Mouse (Mus musculus) hindbrain, embryonic 11.5 days (tissue): ENCODE data around the gene Dmrta2. TPM values are rescaled to one million over a fixed set of nuclear protein-coding genes. Genes with fewer than 3 reads are reported as not detected.

Experiments used
- ATAC-seq: fragments of 200-750 bp; cut with Nextera tagmentation; 2 replicates; pipeline ENCODE4 v1.8.0; 2017; ENCODE audit warnings: mild to moderate bottlenecking, moderate TSS enrichment, moderate library complexity; ENCODE audit not compliant: low FRiP score
- DNase-seq: peaks from one replicate; pipeline ENCODE4 v3.0.0-alpha.2; 2015; ENCODE audit warnings: low spot score
- H3K27ac ChIP-seq: fragments of 300-500 bp; sonication (generic); 2 replicates; pipeline ENCODE4 v1.5.1; 2014; ENCODE audit warnings: mild to moderate bottlenecking, low read depth, low read length
- H3K27me3 ChIP-seq: fragments of 300-500 bp; sonication (generic); 2 replicates; pipeline ENCODE4 v1.6.1; 2014; ENCODE audit warnings: mild to moderate bottlenecking, low read length, moderate library complexity, mixed read lengths; ENCODE audit not compliant: control insufficient read depth, insufficient read depth
- H3K36me3 ChIP-seq: fragments of 300-500 bp; sonication (generic); 2 replicates; pipeline ENCODE4 v1.6.1; 2014; ENCODE audit warnings: mild to moderate bottlenecking, low read length, moderate library complexity, mixed read lengths; ENCODE audit not compliant: control insufficient read depth, insufficient read depth
- H3K4me1 ChIP-seq: fragments of 300-500 bp; sonication (generic); replicated peaks from 2 replicates; pipeline ENCODE4 v1.6.1; 2014; ENCODE audit warnings: low read length, mixed read lengths; ENCODE audit not compliant: control insufficient read depth, insufficient read depth
- H3K4me2 ChIP-seq: fragments of 300-500 bp; sonication (generic); replicated peaks from 2 replicates; pipeline ENCODE4 v1.6.1; 2014; ENCODE audit warnings: mild to moderate bottlenecking, low read depth, low read length
- H3K4me3 ChIP-seq: fragments of 300-500 bp; sonication (generic); 2 replicates; pipeline ENCODE4 v1.5.1; 2014; ENCODE audit warnings: low read depth, low read length
- H3K9ac ChIP-seq: fragments of 300-500 bp; sonication (generic); 2 replicates; pipeline ENCODE4 v1.6.1; 2014; ENCODE audit warnings: low read depth, low read length
- H3K9me3 ChIP-seq: fragments of 300-500 bp; sonication (generic); 2 replicates; pipeline ENCODE4 v1.6.1; 2016; ENCODE audit warnings: low read length; ENCODE audit not compliant: control insufficient read depth
- WGBS: fragments of 180-500 bp; shearing (Covaris S2); extraction: QIAGEN DNeasy Blood & Tissue Kit; methylation state at CpG from one replicate; pipeline ENCODE4 v1.1.7; 2014; 5-methylcytosine and 5-hydroxymethylcytosine counted together
- polyA plus RNA-seq: library from polyadenylated mRNA; unstranded; fragments of >200 nt; fragmentation: Nextera tagmentation; extraction: Ambion mirVana; gene quantifications from 2 replicates; pipeline ENCODE4 v1.2.1, GENCODE M21; 2014

Dmrta2 gene
- polyA plus RNA-seq, 1 experiment from 2014 or later, result 0.14 TPM

DNA sequence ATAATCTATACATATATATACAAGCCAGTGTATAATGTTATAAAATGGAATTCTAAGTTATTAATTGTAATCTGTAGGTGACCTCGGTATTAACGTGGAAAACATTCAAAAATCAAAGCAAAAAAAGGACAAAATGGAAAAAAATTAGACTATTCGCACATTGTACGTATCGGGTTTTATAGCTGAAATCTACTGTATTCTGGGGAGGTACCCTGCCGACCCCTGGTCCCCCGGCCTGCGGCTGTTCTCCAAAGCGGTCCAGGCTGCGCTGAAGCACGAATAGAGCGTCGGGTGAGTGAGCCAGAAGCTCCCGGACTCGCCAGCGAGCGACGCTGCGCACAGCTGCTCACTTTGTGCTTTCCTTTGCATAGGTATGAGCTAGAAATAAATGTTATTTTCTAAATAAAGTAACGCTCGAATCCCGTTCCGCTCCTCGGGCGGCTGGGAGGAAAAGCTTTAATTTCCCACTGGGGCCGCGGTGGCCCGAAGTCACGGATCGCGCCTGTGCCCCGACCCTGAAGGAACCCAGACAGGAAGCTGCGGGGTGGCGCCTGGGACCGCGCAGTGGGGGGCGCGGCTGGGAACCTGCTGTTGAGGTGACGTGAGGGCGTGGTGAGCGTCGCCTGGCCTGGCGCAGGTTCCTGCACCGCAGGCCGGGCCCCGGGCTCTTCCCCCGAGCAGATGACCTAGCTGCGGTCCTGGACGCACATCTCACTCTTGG is 5.6 kb downstream of the Dmrta2 start:
- Histone ChIP-seq H3K27me3 (peaks cover 96% of the 10 kb centered on the region), H3K4me3 (no peak overlapping the region), H3K9me3 (no peaks in the 10 kb centered on the region), H3K4me2 (no peak overlapping the region), H3K9ac (no peak overlapping the region), H3K4me1 (peaks cover 14% of the 10 kb centered on the region), H3K36me3 (no peaks in the 10 kb centered on the region), H3K27ac (no peak overlapping the region)
- WGBS, result under 1% methylated on average over 49 of the region's 49 CpGs
- ATAC-seq, result no peak
- DNase-seq, result peak; percentile 65

DNA sequence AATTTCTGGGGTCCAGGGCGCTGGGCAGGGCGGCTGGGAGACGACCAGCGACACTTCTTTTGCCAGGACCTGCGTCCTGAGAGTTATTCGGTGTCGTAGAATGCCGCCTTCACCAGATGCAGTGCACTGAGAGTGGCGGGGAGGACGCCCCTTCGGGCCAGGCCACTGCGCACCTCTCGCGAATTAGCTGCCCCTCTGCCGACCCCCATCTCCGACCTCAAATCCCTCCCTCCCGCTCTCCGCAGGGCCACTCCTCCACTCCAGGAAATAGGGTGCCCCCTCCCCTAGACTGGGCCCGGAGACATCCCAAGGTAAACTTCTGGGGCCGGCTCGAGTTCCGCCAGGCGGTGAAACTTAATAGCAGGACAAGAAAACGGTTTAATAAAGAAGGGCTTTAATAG is 6.2 kb downstream of the Dmrta2 start:
- H3K27ac ChIP-seq, result no peak overlapping the region
- no peak for ATAC-seq
- no peaks in the 10 kb centered on the region for H3K36me3 ChIP-seq
- H3K9me3 ChIP-seq, result no peaks in the 10 kb centered on the region
- peak; percentile 60 for DNase-seq
- H3K27me3 ChIP-seq, result peaks cover 96% of the 10 kb centered on the region
- H3K4me2 ChIP-seq, result no peak overlapping the region
- under 1% methylated on average over 24 of the region's 24 CpGs for WGBS
- no peak overlapping the region for H3K4me3 ChIP-seq
- H3K4me1 ChIP-seq, result peaks cover 12% of the 10 kb centered on the region
- no peak overlapping the region for H3K9ac ChIP-seq

DNA sequence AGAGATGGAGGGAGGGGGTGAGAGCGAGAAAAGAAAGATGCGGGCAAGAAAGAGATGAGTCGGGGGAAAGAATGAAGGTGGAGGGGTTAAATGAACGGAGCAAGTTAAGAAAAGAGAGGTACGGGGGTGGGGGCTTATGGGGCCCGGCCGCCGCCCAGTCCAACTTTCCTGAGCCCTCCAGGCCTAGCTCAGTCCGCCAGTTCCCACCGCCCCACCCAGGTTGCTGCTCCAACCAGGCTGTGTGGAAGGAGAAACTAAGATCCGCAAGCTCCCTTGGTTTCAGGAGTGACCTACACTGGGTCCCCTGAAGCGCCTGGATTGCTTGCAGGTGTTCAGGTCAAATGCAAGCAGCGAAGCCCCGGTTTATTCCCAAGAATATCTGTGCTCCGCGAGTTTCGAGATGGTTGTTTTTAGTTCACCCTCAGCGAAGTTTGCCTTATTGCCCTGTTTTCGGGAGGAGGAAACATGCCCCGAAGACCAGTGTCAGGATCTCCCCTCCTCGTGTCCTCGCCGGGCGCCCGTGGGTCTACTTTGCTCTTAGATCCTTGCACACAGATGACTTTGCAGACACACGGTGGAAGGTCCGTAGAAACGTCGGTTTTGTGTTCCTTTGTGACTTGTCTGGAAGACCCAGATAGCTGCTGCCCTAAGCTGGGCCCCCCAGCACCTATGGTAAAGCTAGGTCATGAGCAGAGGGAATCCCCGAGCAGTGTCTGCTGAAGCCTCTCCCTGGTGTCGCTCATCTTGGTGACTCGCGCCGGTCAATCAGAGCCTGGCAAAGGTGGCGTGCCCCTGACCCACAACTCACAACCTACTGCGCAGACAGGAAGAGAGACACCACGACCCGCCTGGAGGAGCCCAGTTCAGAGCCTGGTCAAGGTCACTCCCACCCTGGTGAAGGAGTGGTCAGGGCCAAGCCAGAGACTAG is 6.9 kb downstream of the Dmrta2 start:
- Histone ChIP-seq H3K36me3 (no peaks in the 10 kb centered on the region), H3K4me2 (no peak overlapping the region), H3K27me3 (peaks cover 96% of the 10 kb centered on the region), H3K4me1 (peaks cover 12% of the 10 kb centered on the region), H3K9me3 (no peaks in the 10 kb centered on the region), H3K27ac (no peak overlapping the region), H3K4me3 (no peak overlapping the region), H3K9ac (no peak overlapping the region)
- ATAC-seq, result no peak
- WGBS, result 1% methylated on average over 38 of the region's 38 CpGs
- DNase-seq, result peak; percentile 64

DNA sequence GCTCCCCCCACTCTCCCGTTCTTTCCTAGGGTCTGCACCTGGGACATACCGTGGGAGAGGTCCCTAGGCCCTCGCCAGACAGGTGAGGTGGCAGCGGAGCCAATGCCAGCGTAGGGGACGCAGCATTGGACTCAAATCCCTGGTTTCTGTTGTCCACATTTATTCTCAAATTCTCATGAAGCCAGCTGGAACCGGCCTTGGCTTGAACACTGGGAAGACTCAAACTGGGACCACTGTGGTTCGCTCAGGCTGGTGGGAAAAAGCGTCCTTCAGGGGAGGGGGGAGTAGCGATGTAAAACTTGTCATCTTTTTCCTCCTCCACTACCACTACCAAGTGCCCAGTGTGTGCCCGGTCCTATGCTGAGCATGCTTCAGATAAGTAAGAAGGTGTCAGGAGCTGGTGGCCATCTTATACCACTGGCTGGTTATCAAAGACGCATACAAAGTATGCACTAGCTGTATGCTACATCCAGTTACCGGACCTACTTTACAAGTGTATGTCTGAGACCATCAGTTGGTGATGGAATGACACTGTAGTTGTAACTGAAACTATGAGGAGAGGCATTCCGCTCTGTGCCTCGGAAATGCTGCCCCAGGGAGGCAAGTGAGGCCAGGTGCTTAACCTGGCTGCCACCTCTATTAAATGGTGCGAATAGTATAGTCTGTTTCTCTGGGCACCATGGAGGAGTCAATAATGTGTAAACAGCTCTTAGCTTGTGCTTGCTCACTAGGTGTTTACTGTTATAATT is 7.7 kb downstream of the Dmrta2 start:
- WGBS, result 4% methylated on average over 16 of the region's 16 CpGs
- ATAC-seq (no peak), DNase-seq (peak; percentile 48)
- Histone ChIP-seq H3K36me3 (no peaks in the 10 kb centered on the region), H3K9me3 (no peaks in the 10 kb centered on the region), H3K4me2 (no peak overlapping the region), H3K9ac (no peak overlapping the region), H3K4me3 (no peak overlapping the region), H3K27me3 (peaks cover 94% of the 10 kb centered on the region), H3K27ac (no peak overlapping the region), H3K4me1 (peaks cover 9% of the 10 kb centered on the region)

DNA sequence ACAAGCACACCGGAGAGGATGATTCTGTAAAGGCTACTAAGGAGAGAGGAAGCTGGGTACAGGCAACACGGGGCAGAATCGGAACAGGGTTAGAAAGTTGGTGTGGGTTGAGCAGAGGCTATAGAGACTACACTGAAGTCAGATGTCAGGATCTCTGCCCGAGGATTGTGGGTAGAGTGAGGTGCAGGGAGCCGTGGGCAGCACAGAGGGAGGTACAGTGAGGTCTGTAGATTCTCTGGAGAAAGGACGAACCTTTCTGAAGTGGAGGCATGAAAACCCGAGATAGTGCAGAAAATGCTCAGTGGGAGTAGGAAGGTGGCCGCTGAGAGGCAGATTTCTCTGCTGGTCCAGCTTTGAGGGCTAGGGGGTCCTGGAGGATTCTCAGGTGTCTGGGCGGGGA is 8.4 kb downstream of the Dmrta2 start:
- peaks cover 91% of the 10 kb centered on the region for H3K27me3 ChIP-seq
- DNase-seq (peak; percentile 50), ATAC-seq (no peak)
- no peaks in the 10 kb centered on the region for H3K36me3 ChIP-seq
- no peak overlapping the region for H3K9ac ChIP-seq
- no peak overlapping the region for H3K27ac ChIP-seq
- H3K4me2 ChIP-seq, result no peak overlapping the region
- no peak overlapping the region for H3K4me3 ChIP-seq
- 2% methylated on average over 9 of the region's 9 CpGs for WGBS
- H3K9me3 ChIP-seq, result no peaks in the 10 kb centered on the region
- H3K4me1 ChIP-seq, result peaks cover 9% of the 10 kb centered on the region

DNA sequence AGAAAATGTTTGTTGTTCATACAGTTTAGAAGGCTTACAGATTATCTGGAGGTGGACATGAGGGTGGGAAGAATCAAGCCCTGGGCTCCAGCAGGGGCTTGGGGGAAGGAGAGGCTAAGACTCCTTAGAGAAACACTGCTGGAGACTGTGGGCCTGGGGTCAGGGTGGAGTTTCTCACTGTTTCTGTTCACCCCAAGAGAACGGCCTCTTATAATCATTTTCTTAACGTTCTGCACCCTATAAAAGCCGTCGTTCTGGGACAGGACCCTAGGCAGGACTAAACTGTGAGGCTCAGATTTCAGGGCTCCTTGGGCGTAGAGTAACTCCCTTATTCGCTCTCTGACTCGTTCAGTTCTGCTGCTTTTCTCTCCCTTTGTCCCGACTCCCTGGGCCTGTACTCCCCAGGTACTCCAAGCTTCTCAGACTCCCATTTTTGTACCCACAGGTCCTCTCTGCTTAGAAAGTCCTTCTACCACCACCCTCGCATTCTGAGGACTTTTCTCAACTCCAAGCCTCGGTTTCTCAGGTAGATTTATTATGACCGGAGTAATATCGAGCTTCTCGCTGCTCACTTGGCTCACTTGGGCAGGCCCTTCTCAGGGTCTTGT is 9.0 kb downstream of the Dmrta2 start:
- DNase-seq (no peak), ATAC-seq (no peak)
- Histone ChIP-seq H3K4me2 (no peak overlapping the region), H3K4me3 (no peak overlapping the region), H3K4me1 (peaks cover 9% of the 10 kb centered on the region), H3K36me3 (no peaks in the 10 kb centered on the region), H3K27me3 (peaks cover 87% of the 10 kb centered on the region), H3K27ac (no peak overlapping the region), H3K9ac (no peak overlapping the region), H3K9me3 (no peaks in the 10 kb centered on the region)
- 3% methylated on average over 13 of the region's 13 CpGs for WGBS

DNA sequence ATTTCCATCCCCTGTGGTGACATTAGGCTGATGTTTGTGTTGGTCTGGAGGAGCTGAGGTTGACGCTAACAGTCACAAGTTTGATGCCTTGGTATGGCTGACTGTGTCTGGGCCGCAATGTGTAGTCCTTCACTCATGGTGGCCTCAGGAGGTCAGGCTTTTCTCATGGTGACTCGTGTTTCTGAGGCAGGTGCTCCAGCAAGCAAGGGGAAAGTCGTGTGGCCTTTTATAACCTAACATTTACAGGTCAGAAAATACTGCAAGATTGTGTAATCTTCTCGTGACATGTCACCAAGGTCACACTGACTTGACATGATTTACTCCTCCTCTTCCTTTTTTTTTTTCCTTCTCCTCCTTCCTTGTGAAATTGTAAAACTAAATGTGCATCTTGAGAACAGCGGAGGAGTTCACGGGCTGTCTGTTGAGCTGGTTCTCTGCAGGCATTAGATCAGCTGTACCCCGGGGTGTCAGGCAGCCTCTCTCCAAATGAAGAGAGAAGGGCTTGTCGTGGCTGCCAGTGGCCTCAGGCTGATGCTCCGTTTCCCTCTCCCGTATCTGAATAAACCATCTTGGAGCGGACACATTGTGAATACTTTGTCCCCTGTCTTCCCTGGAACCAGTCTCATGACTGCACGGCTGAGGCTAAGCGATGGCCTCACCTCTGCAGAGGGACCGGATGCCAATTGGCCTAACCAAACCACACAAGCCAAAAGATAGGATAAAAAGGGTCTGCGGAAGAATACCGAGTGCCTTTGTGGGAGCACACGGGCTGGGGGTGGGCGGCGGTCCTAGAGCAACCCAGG is 9.9 kb downstream of the Dmrta2 start:
- WGBS, result 2% methylated on average over 20 of the region's 20 CpGs
- Histone ChIP-seq H3K4me3 (no peak overlapping the region), H3K27ac (no peak overlapping the region), H3K9me3 (no peaks in the 10 kb centered on the region), H3K36me3 (no peaks in the 10 kb centered on the region), H3K4me2 (no peak overlapping the region), H3K4me1 (peaks cover 3% of the 10 kb centered on the region; the same call in 1 of the 2 replicates), H3K9ac (no peak overlapping the region), H3K27me3 (peaks cover 81% of the 10 kb centered on the region)
- ATAC-seq (no peak), DNase-seq (peak; percentile 50)

DNA sequence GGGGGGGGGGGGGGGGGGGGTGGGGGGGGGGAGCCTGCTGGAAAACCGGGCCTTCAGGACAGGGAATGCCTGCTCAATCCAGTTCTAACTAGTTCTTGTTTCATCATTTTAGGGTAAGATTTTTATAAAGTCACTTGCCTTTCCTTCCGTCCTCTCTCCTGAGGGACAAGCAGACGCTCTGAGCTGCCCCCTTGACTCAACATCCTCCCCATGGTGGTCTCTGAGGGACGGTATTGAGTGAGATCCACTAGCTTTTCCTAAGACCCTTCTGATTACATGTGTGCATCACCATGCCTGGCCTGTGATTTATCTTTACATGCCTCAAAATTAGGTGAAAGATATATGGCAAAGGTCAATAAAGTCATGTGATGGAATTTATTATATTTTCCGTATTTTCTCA is 10.6 kb downstream of the Dmrta2 start:
- Histone ChIP-seq H3K9ac (no peak overlapping the region), H3K4me2 (no peak overlapping the region), H3K27me3 (peaks cover 76% of the 10 kb centered on the region), H3K36me3 (no peaks in the 10 kb centered on the region), H3K4me3 (no peak overlapping the region), H3K27ac (no peak overlapping the region), H3K4me1 (0 out of 2 replicates have a peak, but pooled peaks cover 3% of the 10 kb centered on the region), H3K9me3 (no peaks in the 10 kb centered on the region)
- 8% methylated on average over 5 of the region's 5 CpGs for WGBS
- DNase-seq (peak; percentile 18), ATAC-seq (no peak)
